Mouse (Mus musculus): ENCODE data around the gene Gjb6. TPM values are rescaled to one million over a fixed set of nuclear protein-coding genes. Genes with fewer than 3 reads are reported as not detected.

Gene Gjb6
- total RNA-seq, 1 experiment from 2014 or later, result not detected

DNA sequence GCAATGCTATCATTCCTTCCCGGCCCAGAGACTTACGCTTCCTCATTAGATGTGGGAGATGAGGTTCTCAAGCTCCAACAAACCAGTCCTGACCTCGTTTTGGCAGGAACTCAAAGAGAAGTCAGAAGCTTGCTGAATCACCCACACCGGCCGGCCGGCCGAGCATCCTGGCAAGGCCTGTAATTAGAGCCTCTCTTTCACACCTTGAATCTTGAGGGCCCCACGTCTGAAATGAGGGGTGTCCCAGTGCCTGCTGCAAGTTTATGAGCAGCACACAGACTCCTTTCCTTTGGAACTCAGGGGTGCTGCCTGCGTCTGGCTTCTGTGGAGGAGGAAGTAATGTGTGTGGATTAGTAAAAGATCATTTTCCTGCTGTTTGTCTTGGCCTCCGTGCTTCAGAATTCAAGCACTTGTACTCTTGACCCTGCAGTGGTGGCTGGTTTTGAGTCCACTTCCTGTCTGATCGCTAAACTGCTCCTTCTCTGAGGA is 49.2 kb downstream of the Gjb6 start:
- no peak for DNase-seq

DNA sequence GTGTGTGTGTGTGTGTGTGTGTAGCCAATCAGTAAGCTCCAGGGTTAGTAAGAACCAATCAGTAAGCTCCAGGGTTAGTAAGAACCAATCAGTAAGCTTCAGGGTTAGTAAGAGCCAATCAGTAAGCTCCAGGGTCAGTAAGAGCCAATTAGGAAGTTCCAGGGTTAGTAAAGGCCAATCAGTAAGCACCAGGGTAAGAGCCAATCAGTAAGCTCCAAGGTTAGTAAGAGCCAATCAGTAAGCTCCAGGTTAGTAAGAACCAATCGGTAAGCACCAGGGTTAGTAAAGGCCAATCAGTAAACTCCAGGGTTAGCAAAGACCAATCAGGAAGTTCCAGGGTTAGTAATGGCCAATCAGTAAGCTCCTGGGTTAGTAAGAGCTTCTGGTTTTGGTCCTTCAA is 50.5 kb downstream of the Gjb6 start:
- no peak for DNase-seq

DNA sequence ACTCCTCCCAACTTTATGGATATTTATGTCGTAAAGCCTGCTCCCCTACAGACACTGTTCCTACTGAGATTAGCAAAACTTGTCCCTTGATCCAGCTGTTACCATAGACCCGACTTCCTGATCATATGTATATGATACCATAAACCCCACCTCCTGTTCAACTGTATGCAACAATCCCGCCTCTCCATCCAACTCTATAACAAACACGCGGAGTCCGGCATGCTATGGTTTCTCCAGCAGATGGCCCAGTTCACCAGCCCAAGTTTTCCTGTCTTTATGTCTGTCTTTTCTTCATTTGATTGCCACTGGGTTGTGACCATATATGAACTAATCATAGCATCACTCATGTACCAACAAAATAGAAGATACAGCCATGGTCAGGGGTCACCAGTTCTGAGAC is 57.9 kb downstream of the Gjb6 start:
- DNase-seq, result no peak

Other genes with a start within 250 kb of the Gjb6 start
- 53.1 and 58.6 TPM in 2 replicates for gene Zmym2, start 247.0 kb downstream of the Gjb6 start, total RNA-seq (2021)
- not detected in 2 replicates for gene Gja3, start 75.5 kb downstream of the Gjb6 start, total RNA-seq (2021)
- 3.2 and 18.4 TPM in 2 replicates for gene Gjb2, start 28.9 kb downstream of the Gjb6 start, total RNA-seq (2021)
- not detected in 2 replicates for gene Gm4491, start 17.7 kb downstream of the Gjb6 start, total RNA-seq (2021)